Mouse (Mus musculus) embryonic facial prominence, embryonic 14.5 days (tissue): Measurements from ENCODE around the gene Mypn. TPM values are rescaled to one million over a fixed set of nuclear protein-coding genes. Genes with fewer than 3 reads are reported as not detected.

ENCODE experiments used
- ATAC-seq: fragments of 200-750 bp; cut with Nextera tagmentation; 2 replicates; pipeline ENCODE4 v1.8.0; 2017; ENCODE audit warnings: low read depth, moderate number of reproducible peaks, moderate TSS enrichment
- DNase-seq: peaks from one replicate; pipeline ENCODE4 v3.0.0-alpha.2; 2015; ENCODE audit warnings: low spot score
- H3K27ac ChIP-seq: fragments of 300-500 bp; sonication (generic); replicated peaks from 2 replicates; pipeline ENCODE4 v1.5.1; 2014; ENCODE audit warnings: low read depth, mild to moderate bottlenecking, low read length, moderate library complexity
- H3K27me3 ChIP-seq: fragments of 300-500 bp; sonication (generic); replicated peaks from 2 replicates; pipeline ENCODE4 v1.6.1; 2014; ENCODE audit warnings: low read length; ENCODE audit not compliant: control insufficient read depth, insufficient read depth
- H3K36me3 ChIP-seq: fragments of 300-500 bp; sonication (generic); 2 replicates; pipeline ENCODE4 v1.6.1; 2014; ENCODE audit warnings: low read length, mixed read lengths; ENCODE audit not compliant: control insufficient read depth, insufficient read depth
- H3K4me1 ChIP-seq: fragments of 300-500 bp; sonication (generic); 2 replicates; pipeline ENCODE4 v1.6.1; 2014; ENCODE audit warnings: antibody characterized with exemption, low read length; ENCODE audit not compliant: control insufficient read depth, insufficient read depth
- H3K4me2 ChIP-seq: fragments of 300-500 bp; sonication (generic); 2 replicates; pipeline ENCODE4 v1.6.1; 2014; ENCODE audit warnings: low read depth, mild to moderate bottlenecking, low read length, moderate library complexity, mixed read lengths
- H3K4me3 ChIP-seq: fragments of 300-500 bp; sonication (generic); 2 replicates; pipeline ENCODE4 v1.5.1; 2014; ENCODE audit warnings: low read depth, mild to moderate bottlenecking, low read length
- H3K9ac ChIP-seq: fragments of 300-500 bp; sonication (generic); 2 replicates; pipeline ENCODE4 v1.6.1; 2014; ENCODE audit warnings: low read depth, mild to moderate bottlenecking, low read length, moderate library complexity, mixed read lengths
- H3K9me3 ChIP-seq: fragments of 300-500 bp; sonication (generic); 2 replicates; pipeline ENCODE4 v1.6.1; 2016; ENCODE audit warnings: low read length; ENCODE audit not compliant: control insufficient read depth
- WGBS: fragments of 180-500 bp; shearing (Covaris S2); extraction: QIAGEN DNeasy Blood & Tissue Kit; methylation state at CpG from one replicate; pipeline ENCODE4 v1.1.7; 2014; 5-methylcytosine and 5-hydroxymethylcytosine counted together
- polyA plus RNA-seq: library from polyadenylated mRNA; unstranded; fragments of >200 nt; fragmentation: Nextera tagmentation; extraction: Ambion mirVana; gene quantifications from 2 replicates; pipeline ENCODE4 v1.2.1, GENCODE M21; 2014

The Mypn gene
- polyA plus RNA-seq, 1 experiment from 2014 or later = 11.2 TPM

DNA sequence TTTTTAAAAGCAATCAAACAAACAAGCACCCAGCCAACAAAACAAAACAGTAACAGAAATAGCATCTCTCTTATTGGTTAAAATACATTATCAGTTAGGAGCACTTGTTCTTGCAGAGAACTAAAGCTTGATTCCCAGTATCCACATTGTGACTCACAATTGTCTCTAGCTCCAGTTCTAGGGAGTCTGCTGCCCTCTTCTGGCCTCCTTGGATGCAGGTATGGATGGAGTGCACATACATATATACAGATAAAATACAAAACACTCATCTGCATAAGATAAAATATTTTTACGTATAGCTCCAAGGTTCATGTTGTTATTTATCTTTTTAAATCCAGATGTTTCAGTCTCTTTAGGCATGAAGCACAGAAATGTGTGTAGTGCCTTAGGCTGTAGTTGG lies 47.4 kb downstream of the Mypn start:
- ATAC-seq (no peak), DNase-seq (no peak)
- no peak overlapping the region for H3K4me3 ChIP-seq
- no peak overlapping the region for H3K4me2 ChIP-seq
- H3K36me3 ChIP-seq = no peaks in the 10 kb centered on the region
- H3K9me3 ChIP-seq = no peaks in the 10 kb centered on the region
- no peaks in the 10 kb centered on the region for H3K27me3 ChIP-seq
- no peak overlapping the region for H3K9ac ChIP-seq
- no peaks in the 10 kb centered on the region for H3K4me1 ChIP-seq
- 91% methylated on average over 1 of the region's 1 CpGs for WGBS
- H3K27ac ChIP-seq = no peak overlapping the region

DNA sequence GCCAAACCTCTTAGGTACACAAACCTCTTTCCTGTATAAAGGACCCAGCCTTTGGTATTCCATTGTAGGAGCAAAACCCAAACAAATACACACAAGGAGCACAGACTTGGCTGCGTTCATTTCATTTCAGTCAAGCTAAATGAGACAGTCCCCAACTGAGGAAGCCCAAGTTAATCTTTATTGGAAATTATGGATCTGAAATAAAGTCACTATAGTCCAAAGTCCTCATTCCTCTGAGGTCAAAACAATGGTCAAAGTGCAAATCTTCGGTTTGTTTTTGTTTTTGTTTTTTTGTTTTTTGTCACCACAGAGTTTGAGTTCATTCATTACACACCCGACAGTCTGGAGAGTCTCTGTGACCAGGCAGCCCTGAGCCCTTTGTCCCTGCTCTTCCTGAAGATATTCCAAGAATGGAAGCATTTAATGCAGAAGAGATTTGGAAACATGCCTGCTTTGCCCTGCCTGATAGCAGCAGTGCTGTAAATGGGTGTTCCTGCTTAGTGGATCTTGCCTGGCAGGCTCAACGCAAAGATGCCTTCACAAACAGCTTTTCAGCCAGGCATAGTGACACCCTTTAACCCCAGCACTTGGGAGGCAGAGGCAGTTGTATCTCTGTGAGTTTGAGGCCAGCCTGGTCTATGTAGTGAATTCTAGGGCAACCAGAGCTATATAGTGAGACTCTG lies 47.9 kb downstream of the Mypn start:
- H3K36me3 ChIP-seq = no peaks in the 10 kb centered on the region
- no peaks in the 10 kb centered on the region for H3K9me3 ChIP-seq
- no peak overlapping the region for H3K4me3 ChIP-seq
- 74% methylated on average over 4 of the region's 4 CpGs for WGBS
- DNase-seq (no peak), ATAC-seq (no peak)
- no peaks in the 10 kb centered on the region for H3K4me1 ChIP-seq
- no peak overlapping the region for H3K4me2 ChIP-seq
- H3K27ac ChIP-seq = no peak overlapping the region
- H3K9ac ChIP-seq = no peak overlapping the region
- H3K27me3 ChIP-seq = no peaks in the 10 kb centered on the region

DNA sequence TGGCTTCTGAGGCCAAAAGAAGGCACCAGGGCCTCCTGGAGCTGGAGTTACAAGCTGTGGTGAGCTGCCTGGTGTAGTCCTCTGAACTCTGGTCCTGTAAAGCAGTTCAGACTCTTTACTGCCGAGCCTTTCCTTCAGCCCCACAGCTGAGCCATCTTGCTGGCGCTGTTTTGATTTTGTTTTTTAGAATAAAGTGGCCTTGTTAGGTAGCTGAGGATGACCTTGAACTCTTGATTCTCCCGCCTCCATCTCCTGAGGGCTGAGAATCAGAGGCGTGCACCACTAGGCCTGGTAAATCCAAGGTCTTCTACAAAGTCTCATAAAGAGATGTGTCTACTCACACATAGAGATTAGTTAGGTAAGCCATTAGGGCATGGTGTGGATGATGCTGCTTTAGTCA lies 49.0 kb downstream of the Mypn start:
- 91% methylated on average over 4 of the region's 4 CpGs for WGBS
- H3K9me3 ChIP-seq = no peaks in the 10 kb centered on the region

DNA sequence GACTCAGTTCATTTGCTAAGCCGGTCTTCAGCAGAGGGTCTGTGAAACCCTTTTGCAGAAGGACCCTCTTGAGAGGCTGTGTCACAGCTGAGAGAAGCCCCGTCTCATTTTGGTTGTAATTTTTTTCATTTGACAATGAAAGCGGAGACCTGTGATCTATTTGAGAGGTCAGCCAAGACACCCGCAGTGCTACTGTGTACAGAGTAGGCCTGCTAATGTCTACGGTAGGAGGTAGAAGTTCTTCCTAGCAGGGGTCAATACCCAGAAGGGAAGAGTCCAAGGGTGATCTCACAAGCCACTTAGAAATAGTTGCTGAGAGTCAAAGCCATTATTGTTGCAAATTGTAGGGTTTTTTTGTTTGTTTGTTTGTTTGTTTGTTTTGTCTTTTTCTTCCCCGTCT lies 49.5 kb downstream of the Mypn start:
- Histone ChIP-seq H3K9ac (no peak overlapping the region), H3K4me3 (no peak overlapping the region), H3K4me1 (no peaks in the 10 kb centered on the region), H3K4me2 (no peak overlapping the region), H3K36me3 (no peaks in the 10 kb centered on the region), H3K9me3 (no peaks in the 10 kb centered on the region), H3K27me3 (no peaks in the 10 kb centered on the region), H3K27ac (no peak overlapping the region)
- 80% methylated on average over 6 of the region's 6 CpGs for WGBS
- no peak for ATAC-seq
- no peak for DNase-seq

More for the DNA sequence above, 49.0 kb downstream of the Mypn start:
- Histone ChIP-seq H3K4me1 (no peaks in the 10 kb centered on the region), H3K4me3 (no peak overlapping the region), H3K4me2 (no peak overlapping the region), H3K27ac (no peak overlapping the region), H3K27me3 (no peaks in the 10 kb centered on the region), H3K36me3 (no peaks in the 10 kb centered on the region), H3K9ac (no peak overlapping the region)
- DNase-seq (no peak), ATAC-seq (no peak)

DNA sequence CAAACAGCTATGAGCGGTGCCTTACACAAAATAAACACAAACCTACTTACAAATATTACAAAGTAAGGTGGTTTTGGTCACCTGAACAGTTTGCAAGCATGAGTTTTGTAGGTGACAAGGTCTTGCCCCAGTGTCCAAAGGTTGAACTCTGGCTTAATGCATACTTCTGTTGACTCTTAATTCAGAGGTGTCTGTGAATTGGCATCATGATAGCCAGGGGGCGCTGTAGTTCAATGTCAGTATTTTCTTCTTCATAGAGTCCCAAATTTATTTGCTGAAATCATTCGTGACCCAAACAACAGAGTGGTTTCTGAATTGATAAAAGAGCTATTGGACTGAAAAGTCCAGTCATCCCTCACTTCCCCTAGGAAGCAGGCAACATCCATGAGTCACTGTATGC lies 50.2 kb downstream of the Mypn start:
- Histone ChIP-seq H3K36me3 (no peaks in the 10 kb centered on the region), H3K9ac (no peak overlapping the region), H3K9me3 (no peaks in the 10 kb centered on the region), H3K4me1 (no peaks in the 10 kb centered on the region), H3K27me3 (no peaks in the 10 kb centered on the region), H3K4me2 (no peak overlapping the region), H3K27ac (no peak overlapping the region), H3K4me3 (no peak overlapping the region)
- WGBS = 37% methylated on average over 3 of the region's 3 CpGs
- ATAC-seq = no peak
- DNase-seq = peak; percentile 76

DNA sequence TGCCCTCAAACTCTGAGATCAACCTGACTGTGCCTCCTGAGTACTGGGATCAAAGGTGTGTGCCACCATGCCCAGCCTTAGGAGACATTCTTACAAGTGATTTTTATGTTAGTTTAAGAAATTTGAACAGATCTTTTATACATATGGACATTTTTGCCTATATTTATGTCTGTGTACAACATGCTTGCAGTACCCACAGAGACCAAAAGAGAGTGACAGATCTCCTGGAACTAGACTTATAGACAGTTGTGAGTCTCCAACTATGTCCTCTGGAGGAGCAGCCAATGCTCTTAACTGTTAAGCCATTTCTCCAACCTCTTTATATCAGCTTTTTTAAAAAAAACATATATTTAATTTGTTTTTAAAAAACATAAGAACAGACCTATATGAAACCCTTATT lies 51.4 kb downstream of the Mypn start:
- H3K4me3 ChIP-seq = no peak overlapping the region
- ATAC-seq (no peak), DNase-seq (no peak)
- no peak overlapping the region for H3K9ac ChIP-seq
- no peaks in the 10 kb centered on the region for H3K36me3 ChIP-seq
- H3K9me3 ChIP-seq = no peaks in the 10 kb centered on the region
- no peaks in the 10 kb centered on the region for H3K27me3 ChIP-seq
- no peak overlapping the region for H3K27ac ChIP-seq
- H3K4me2 ChIP-seq = no peak overlapping the region
- no peaks in the 10 kb centered on the region for H3K4me1 ChIP-seq

DNA sequence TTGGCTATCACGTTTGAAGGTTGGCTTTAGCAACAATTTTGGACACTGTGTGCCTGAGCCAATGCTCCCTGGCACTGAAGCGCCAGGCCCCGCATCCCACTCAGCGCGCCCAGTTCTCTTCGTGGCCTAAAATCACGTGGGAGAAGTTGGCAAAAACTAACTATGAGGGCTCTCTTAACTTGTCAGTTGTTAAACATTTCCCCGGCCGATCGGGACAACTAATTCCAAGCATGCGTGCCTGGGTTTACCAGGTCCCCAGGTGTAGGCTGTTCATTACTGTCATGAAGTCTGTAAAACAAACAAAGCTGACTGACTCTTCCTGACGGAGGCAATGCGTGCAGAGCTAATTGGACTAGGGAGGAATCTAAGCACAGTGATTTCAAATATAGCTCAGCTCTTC lies 61.1 kb downstream of the Mypn start:
- no peaks in the 10 kb centered on the region for H3K27me3 ChIP-seq
- ATAC-seq = no peak
- no peak overlapping the region for H3K27ac ChIP-seq
- no peak for DNase-seq
- H3K4me1 ChIP-seq = no peaks in the 10 kb centered on the region
- no peaks in the 10 kb centered on the region for H3K9me3 ChIP-seq
- no peak overlapping the region for H3K4me3 ChIP-seq
- WGBS = 80% methylated on average over 13 of the region's 13 CpGs
- no peaks in the 10 kb centered on the region for H3K36me3 ChIP-seq
- no peak overlapping the region for H3K4me2 ChIP-seq
- H3K9ac ChIP-seq = no peak overlapping the region

DNA sequence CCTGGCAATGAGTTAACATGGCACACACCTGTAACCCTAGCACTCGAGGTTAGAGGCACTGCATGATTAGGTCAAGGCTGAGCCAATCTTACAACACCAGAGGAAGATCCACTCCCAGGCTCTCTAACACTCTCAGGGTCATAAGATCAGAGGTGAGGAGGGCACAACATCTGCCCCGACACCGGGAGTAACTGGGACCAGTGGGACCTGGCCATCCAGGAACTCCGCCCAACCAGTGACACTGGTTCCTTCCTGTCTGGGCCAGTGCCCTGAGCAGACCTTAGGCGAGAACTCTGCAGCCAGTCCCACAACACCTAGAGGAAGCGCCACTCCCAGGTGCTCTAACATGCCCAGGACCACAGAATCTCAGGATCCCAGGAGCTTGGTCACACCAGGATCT lies 67.3 kb downstream of the Mypn start:
- no peak overlapping the region for H3K9ac ChIP-seq
- H3K36me3 ChIP-seq = no peaks in the 10 kb centered on the region
- H3K4me2 ChIP-seq = no peak overlapping the region
- ATAC-seq = no peak
- H3K27ac ChIP-seq = no peak overlapping the region
- no peak overlapping the region for H3K4me3 ChIP-seq
- no peaks in the 10 kb centered on the region for H3K27me3 ChIP-seq
- H3K9me3 ChIP-seq = no peaks in the 10 kb centered on the region
- WGBS = 76% methylated on average over 5 of the region's 6 CpGs
- no peaks in the 10 kb centered on the region for H3K4me1 ChIP-seq
- DNase-seq = no peak

DNA sequence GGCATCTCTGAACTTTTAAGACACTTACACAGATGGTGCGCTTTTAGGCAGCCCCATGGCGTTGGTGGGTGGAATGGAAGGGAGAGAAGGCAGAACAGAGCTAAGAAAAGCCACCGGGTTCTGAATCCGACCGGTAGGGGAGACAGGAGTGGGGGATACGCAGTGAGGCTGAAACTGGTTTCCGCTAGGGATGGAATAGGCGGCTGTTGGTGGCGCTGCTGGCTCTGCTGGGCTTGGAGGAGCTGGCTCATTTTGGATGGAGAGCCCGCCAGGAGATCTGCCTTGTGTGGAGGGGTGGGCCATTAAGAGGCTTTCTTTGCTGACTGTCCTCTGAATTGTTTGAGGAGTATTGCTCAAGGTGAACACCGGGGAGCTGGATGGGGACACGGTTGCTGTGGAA lies 68.1 kb downstream of the Mypn start:
- Histone ChIP-seq H3K27me3 (no peaks in the 10 kb centered on the region), H3K27ac (no peak overlapping the region), H3K4me2 (no peak overlapping the region), H3K4me3 (no peak overlapping the region), H3K9me3 (no peaks in the 10 kb centered on the region), H3K4me1 (no peaks in the 10 kb centered on the region), H3K9ac (no peak overlapping the region), H3K36me3 (no peaks in the 10 kb centered on the region)
- no peak for ATAC-seq
- 42% methylated on average over 12 of the region's 12 CpGs for WGBS
- DNase-seq = no peak
